Mouse (Mus musculus): ENCODE measurements around the gene Dtnb.

- no peak for TF ChIP-seq GATA1 (IDR thresholded peaks at IDR 0.05; ENCODE audit: borderline replicate concordance, low read length)
- no peak for TF ChIP-seq FLI1 (IDR thresholded peaks at IDR 0.05; ENCODE audit: low read length)
Observed at GRCm38 (mm10) chr12:3784258-3784657, 212.1 kb downstream of the Dtnb start.

Data from megakaryocyte, embryonic 14.5 days (primary cell).